Mouse (Mus musculus): Measurements from ENCODE around the gene Plau. TPM values are rescaled to one million over a fixed set of nuclear protein-coding genes. Genes with fewer than 3 reads are reported as not detected.

The Plau gene
- polyA plus RNA-seq, 1 experiment from 2014 or later: 0.21 TPM

DNA sequence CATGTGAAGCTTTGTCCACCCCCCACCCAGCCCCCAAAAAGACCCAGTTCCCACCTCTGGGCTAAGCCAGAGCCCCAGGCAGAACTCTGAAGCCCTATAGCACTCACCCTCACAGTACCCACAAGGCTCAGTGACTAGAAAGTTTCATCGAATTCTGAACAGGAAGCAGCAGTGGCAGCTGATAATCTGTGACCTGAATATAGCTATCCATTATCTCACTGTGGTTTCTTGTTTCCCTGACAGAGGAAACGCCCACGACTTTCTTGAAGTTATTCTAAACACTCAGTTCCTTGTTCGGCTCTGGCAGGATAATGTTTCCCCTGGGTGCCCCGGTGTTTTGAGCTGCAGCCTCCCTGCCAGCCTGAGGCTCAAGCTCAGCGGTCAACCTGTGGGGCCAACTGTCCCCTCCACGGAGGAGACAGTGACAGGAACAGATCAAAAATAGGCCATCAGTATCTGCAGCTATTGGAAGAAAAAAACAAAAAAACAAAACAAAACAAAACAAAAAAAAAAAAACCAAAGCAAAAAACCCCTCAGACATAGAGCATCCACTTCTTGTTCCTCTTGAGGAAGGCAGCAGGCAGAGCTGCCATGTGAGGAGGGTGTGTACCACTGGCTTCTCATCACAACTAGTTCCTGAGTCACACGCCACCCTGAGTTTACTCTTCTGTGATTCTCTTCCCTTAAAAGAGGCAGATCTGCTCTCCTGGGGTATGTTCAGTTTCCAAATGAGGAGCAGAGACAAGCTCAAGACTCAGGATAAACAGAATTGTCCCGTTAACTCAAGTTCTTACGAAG is 48.8 kb downstream of the Plau start:
- H3K4me3 ChIP-seq: no peak overlapping the region
- H3K27ac ChIP-seq (replicated peaks): no peak overlapping the region
- WGBS: 38% methylated on average over 10 of the region's 10 CpGs
- H3K4me1 ChIP-seq (replicated peaks): no peaks in the 10 kb centered on the region
- H3K4me2 ChIP-seq: no peak overlapping the region
- H3K9ac ChIP-seq: no peak overlapping the region
- H3K36me3 ChIP-seq: no peaks in the 10 kb centered on the region
- no peaks in the 10 kb centered on the region for H3K27me3 ChIP-seq
- no peaks in the 10 kb centered on the region for H3K9me3 ChIP-seq
- no peak for ATAC-seq (ENCODE audit: low FRiP score, low read depth)

DNA sequence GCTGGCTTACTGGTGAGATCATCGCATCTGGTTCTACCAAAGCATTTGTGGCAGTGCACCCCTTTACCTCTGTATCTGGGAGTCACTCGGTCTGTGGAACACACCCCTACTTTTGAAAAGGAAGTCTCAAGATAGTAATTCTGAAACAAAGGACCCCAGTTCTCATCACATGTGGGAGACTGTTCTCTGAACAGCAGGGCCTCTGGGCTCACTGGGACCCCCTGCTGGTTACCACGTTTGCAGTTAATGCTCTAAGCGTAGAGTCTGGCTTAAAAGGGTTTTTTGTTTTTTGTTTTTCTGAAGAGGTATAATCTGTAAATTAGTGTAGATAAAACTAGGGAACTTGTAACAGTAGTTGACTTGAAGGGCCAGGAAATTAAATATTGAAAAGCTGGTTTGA is 49.8 kb downstream of the Plau start:
- no peaks in the 10 kb centered on the region for H3K9me3 ChIP-seq
- no peak overlapping the region for H3K27ac ChIP-seq (replicated peaks)
- 33% methylated on average over 4 of the region's 4 CpGs for WGBS

DNA sequence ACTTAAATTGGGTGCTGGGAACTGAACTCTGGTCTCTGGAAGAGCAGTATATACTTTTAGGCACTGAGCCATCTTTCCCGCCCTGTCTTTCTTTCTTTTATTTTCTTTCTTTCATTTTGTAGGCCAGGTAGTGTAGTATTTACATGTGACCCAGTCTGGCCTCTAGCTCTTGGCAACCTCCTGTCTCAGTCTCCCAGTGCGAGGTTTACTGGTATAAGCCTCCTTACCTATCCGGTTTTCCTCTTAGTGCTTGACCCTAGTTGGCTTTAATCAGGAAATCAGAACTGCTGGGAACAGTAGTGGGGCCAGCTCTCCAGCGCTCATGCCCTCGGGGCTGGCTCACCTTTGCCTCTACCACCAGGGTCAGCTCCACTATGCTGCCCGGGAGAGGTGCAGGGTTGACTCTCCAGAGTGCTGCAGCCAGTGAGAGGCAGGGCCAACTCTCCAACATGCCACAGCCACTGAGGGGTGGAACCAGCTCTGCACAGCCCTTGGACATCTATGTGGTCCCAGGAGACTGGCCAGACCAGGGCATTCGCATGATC is 51.2 kb downstream of the Plau start:
- Histone ChIP-seq H3K27me3 (no peaks in the 10 kb centered on the region), H3K9ac (no peak overlapping the region), H3K9me3 (no peaks in the 10 kb centered on the region), H3K4me1 (replicated peaks) (peaks cover 10% of the 10 kb centered on the region), H3K27ac (replicated peaks) (no peak overlapping the region), H3K36me3 (no peaks in the 10 kb centered on the region), H3K4me2 (no peak overlapping the region), H3K4me3 (no peak overlapping the region)
- ATAC-seq (ENCODE audit: low FRiP score, low read depth): no peak
- WGBS: 88% methylated on average over 7 of the region's 7 CpGs

More for the DNA sequence above, 49.8 kb downstream of the Plau start:
- H3K27me3 ChIP-seq: no peaks in the 10 kb centered on the region
- no peaks in the 10 kb centered on the region for H3K4me1 ChIP-seq (replicated peaks)
- H3K9ac ChIP-seq: no peak overlapping the region
- H3K4me2 ChIP-seq: no peak overlapping the region
- H3K36me3 ChIP-seq: no peaks in the 10 kb centered on the region
- no peak overlapping the region for H3K4me3 ChIP-seq
- ATAC-seq (ENCODE audit: low FRiP score, low read depth): no peak

DNA sequence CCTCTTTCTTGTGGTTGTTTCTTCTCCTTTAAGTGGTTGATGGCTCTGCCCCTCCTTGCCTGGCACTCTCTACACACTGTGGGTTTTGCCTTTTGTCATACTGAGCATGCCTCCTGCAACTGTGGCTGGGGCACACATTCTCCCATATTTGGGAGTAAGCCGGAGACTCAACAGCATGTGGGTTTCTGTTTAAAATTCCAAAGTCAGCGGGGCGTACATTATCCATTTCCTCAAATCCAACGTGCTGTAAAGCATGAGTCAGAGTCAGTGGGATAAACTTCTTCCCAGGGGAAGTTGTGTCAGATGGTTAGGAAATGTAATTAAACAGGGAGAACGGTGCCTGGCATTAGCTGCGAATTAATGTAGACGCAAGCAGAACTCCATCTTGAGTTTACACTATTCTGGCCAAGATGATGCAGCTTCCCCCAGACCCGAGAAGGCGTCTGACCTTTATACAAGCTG is 55.5 kb downstream of the Plau start:
- ATAC-seq (ENCODE audit: low FRiP score, low read depth): peak; percentile 73
- Histone ChIP-seq H3K9me3 (no peaks in the 10 kb centered on the region), H3K9ac (no peak overlapping the region), H3K4me2 (0 out of 2 replicates have a peak overlapping the region, but pooled peaks have one; percentile 2), H3K36me3 (no peaks in the 10 kb centered on the region), H3K27ac (replicated peaks) (no peak overlapping the region; the same call in none of the 2 replicates), H3K4me3 (no peak overlapping the region), H3K27me3 (no peaks in the 10 kb centered on the region), H3K4me1 (replicated peaks) (peaks cover 10% of the 10 kb centered on the region)
- WGBS: 29% methylated on average over 9 of the region's 9 CpGs

Other genes starting within 250 kb of the Plau start
- gene Usp54, start 195.6 kb upstream of the Plau start, polyA plus RNA-seq (2015; fragmentation: Nextera tagmentation; extraction: Ambion mirVana): 10.3 and 11.2 TPM in 2 replicates
- 0.25 TPM in 1 of 2 replicates, not detected in the other for gene Myoz1, start 180.1 kb upstream of the Plau start, polyA plus RNA-seq (2015; fragmentation: Nextera tagmentation; extraction: Ambion mirVana)
- 0.13 and 0.14 TPM in 2 replicates for gene Synpo2l, start 168.3 kb upstream of the Plau start, polyA plus RNA-seq (2015; fragmentation: Nextera tagmentation; extraction: Ambion mirVana)
- gene Sec24c, start 162.4 kb upstream of the Plau start, polyA plus RNA-seq (2015; fragmentation: Nextera tagmentation; extraction: Ambion mirVana): 89.5 and 101 TPM in 2 replicates
- 29.8 and 30.4 TPM in 2 replicates for gene Fut11, start 141.7 kb upstream of the Plau start, polyA plus RNA-seq (2015; fragmentation: Nextera tagmentation; extraction: Ambion mirVana)
- 172 and 184 TPM in 2 replicates for gene Chchd1, start 133.7 kb upstream of the Plau start, polyA plus RNA-seq (2015; fragmentation: Nextera tagmentation; extraction: Ambion mirVana)
- gene Zswim8, start 129.1 kb upstream of the Plau start, polyA plus RNA-seq (2015; fragmentation: Nextera tagmentation; extraction: Ambion mirVana): 45.1 and 46.9 TPM in 2 replicates
- gene Ndst2, start 102.1 kb upstream of the Plau start, polyA plus RNA-seq (2015; fragmentation: Nextera tagmentation; extraction: Ambion mirVana): 18.6 and 19.9 TPM in 2 replicates
- 161 and 183 TPM in 2 replicates for gene Camk2g, start 42.6 kb upstream of the Plau start, polyA plus RNA-seq (2015; fragmentation: Nextera tagmentation; extraction: Ambion mirVana)
- gene Vcl, start 92.7 kb downstream of the Plau start, polyA plus RNA-seq (2015; fragmentation: Nextera tagmentation; extraction: Ambion mirVana): 15.5 and 16.2 TPM in 2 replicates
- gene Ap3m1, start 215.8 kb downstream of the Plau start, polyA plus RNA-seq (2015; fragmentation: Nextera tagmentation; extraction: Ambion mirVana): 73.2 and 76.4 TPM in 2 replicates
- 40.4 and 47.6 TPM in 2 replicates for gene Adk, start 215.9 kb downstream of the Plau start, polyA plus RNA-seq (2015; fragmentation: Nextera tagmentation; extraction: Ambion mirVana)